Mouse (Mus musculus) thymus, postnatal 14 days (tissue): ENCODE data around the gene Adamtsl5.
A peak's percentile ranks its signal among the peaks of the same experiment; 100 is the strongest.
"Not testable (repeated sequence)": the region's sequence is repeated elsewhere in the genome, so short reads cannot be mapped to it uniquely, and the experiment has no call there.

Experiments
- DNase-seq: peaks from one replicate; pipeline ENCODE4 v3.0.0; 2021

The Adamtsl5 gene

GRCm38 (mm10) chr10:80371411-80371966 lies 23.3 kb upstream of the Adamtsl5 start:
- DNase-seq: peak; percentile 87

GRCm38 (mm10) chr10:80369995-80370747 lies 22.0 kb upstream of the Adamtsl5 start:
- peak; percentile 63 for DNase-seq

- DNase-seq: no peak
Observed at GRCm38 (mm10) chr10:80368392-80368791, 20.2 kb upstream of the Adamtsl5 start.

- DNase-seq: no peak
Observed at GRCm38 (mm10) chr10:80367954-80368353, 19.7 kb upstream of the Adamtsl5 start.

- no peak for DNase-seq
Observed at GRCm38 (mm10) chr10:80365736-80366135, 17.5 kb upstream of the Adamtsl5 start.

GRCm38 (mm10) chr10:80363734-80364133 lies 15.5 kb upstream of the Adamtsl5 start:
- DNase-seq: no peak

- DNase-seq: no peak
Observed at GRCm38 (mm10) chr10:80357994-80358639, 9.9 kb upstream of the Adamtsl5 start.

GRCm38 (mm10) chr10:80357336-80357735 lies 9.1 kb upstream of the Adamtsl5 start:
- no peak for DNase-seq

- no peak for DNase-seq
Observed at GRCm38 (mm10) chr10:80356737-80357136, 8.5 kb upstream of the Adamtsl5 start.

- DNase-seq: no peak
Observed at GRCm38 (mm10) chr10:80356001-80356682, 7.9 kb upstream of the Adamtsl5 start, which contains the start of gene Plk5. TSS of gene Plk5 (plus strand) at chr10:80356459.

- no peak for DNase-seq
Observed at GRCm38 (mm10) chr10:80355431-80355830, 7.2 kb upstream of the Adamtsl5 start.

GRCm38 (mm10) chr10:80352727-80353126 lies 4.5 kb upstream of the Adamtsl5 start:
- no peak for DNase-seq

GRCm38 (mm10) chr10:80351896-80352295 lies 3.7 kb upstream of the Adamtsl5 start:
- DNase-seq: no peak

- DNase-seq: peak; percentile 88
Observed at GRCm38 (mm10) chr10:80350292-80350691, 2.1 kb upstream of the Adamtsl5 start.

GRCm38 (mm10) chr10:80348981-80349380 lies 769 bp upstream of the Adamtsl5 start:
- DNase-seq: no peak

- DNase-seq: no peak
Observed at GRCm38 (mm10) chr10:80347514-80347967, 671 bp downstream of the Adamtsl5 start.

GRCm38 (mm10) chr10:80345929-80346328 lies 2.3 kb downstream of the Adamtsl5 start:
- not testable (repeated sequence) for DNase-seq

- peak; percentile 54 for DNase-seq
Observed at GRCm38 (mm10) chr10:80345122-80345521, 3.1 kb downstream of the Adamtsl5 start.

GRCm38 (mm10) chr10:80344131-80344661 lies 4.0 kb downstream of the Adamtsl5 start:
- no peak for DNase-seq

- no peak for DNase-seq
Observed at GRCm38 (mm10) chr10:80343425-80343895, 4.8 kb downstream of the Adamtsl5 start.

GRCm38 (mm10) chr10:80342749-80343424 lies 5.3 kb downstream of the Adamtsl5 start:
- DNase-seq: peak; percentile 35

- no peak for DNase-seq
Observed at GRCm38 (mm10) chr10:80342305-80342748, 5.9 kb downstream of the Adamtsl5 start.
